Mouse (Mus musculus): ENCODE data around the gene Jade1. TPM values are rescaled to one million over a fixed set of nuclear protein-coding genes. Genes with fewer than 3 reads are reported as not detected.
A peak's percentile ranks its signal among the peaks of the same experiment; 100 is the strongest.

Jade1 gene
- total and polyA plus RNA-seq, 3 experiments = 9.6 to 11.0 (median 10.7) TPM

DNA sequence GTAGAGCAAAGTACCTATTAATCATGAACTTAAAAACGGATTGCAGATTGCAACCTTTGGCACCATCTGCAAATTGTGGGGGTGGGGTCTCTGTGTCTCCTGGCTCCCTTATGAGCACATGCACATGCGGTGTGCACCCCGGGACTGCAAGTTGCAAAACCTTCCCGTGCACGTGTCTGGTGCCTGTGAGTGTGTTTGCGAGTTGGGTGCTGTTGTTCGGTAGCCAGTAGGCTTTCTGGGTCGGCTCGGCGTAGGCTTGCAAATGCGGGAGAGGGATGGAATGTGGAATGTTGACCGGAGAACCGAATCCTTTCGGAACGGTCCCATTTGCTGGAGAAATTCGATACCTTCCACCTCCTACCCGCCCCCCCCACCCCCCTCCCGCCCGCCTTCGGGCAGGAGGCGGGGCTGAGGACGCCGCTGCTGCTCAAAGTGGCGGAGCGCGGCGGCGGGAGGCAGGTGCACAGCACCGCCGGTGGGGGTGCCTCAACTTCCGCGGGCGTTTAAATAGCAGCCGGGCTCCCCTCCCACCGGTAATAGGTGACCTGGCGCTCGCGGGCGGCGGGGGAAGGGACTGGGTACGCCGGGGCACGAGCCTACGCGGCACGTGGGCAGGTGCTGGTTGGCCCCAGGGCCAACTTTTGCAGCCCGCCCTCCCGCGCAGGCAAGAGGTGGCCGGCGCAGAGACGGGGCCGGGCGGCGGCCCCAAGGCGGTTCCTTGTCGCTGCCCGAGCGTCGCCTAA lies 9.1 kb downstream of the Jade1 start:
- dilution Hi-C loops (cut with MboI; ENCODE audit: extremely low pct_ligation_motif_present, extremely low pct_unique_long_range_greater_than_20kb, low sequenced_read_pairs) = no loop called here
- H3K27ac ChIP-seq (ENCODE audit: insufficient read depth, low read depth) = peak overlapping the region; percentile 50
- DNase-seq (ENCODE audit: extremely low read depth) = peak; percentile 75

GRCm38 (mm10) chr3:41565410-41565823 lies 9.9 kb downstream of the Jade1 start:
- in situ Hi-C loops (cut with MboI; ENCODE audit: low pct_ligation_motif_present, low pct_unique_long_range_greater_than_20kb, low sequenced_read_pairs) = loop anchor here (25.0 kb wide), 1 partner anchor 203 kb away; no protein-coding TSS in a partner anchor
- dilution Hi-C loops (cut with MboI; ENCODE audit: extremely low pct_ligation_motif_present, extremely low pct_unique_long_range_greater_than_20kb, low sequenced_read_pairs) = no loop called here
- peak; percentile 54 for DNase-seq (ENCODE audit: extremely low read depth)
- H3K4me1 ChIP-seq (ENCODE audit: control insufficient read depth in 1 of 2, insufficient read depth in 2 of 2) = peaks cover 5 to 49% of the 10 kb centered on the region in 2 experiments; a peak in 3 of 4 replicates
- H3K27ac ChIP-seq (ENCODE audit: insufficient read depth, low read depth) = peak overlapping the region; percentile 50
- no peaks in the 10 kb centered on the region for H3K36me3 ChIP-seq (replicated peaks in 1 of 2; ENCODE audit: control insufficient read depth in 1 of 2, insufficient read depth in 1 of 2, low read length in 1 of 2)
- H3K4me3 ChIP-seq (replicated peaks in 1 of 3; ENCODE audit: low read depth in 2 of 3, low read length in 2 of 3, poor library complexity in 1 of 3) = peak overlapping the region; percentile 50 to 91 (median 78)
- H3K79me2 ChIP-seq (replicated peaks; ENCODE audit: control insufficient read depth, extremely low read depth, insufficient read depth, poor library complexity, severe bottlenecking) = peaks cover 32% of the 10 kb centered on the region
- peak overlapping the region; percentile 93; the same call in 1 of the 2 replicates for H3K4me2 ChIP-seq (ENCODE audit: insufficient read depth, low read depth, poor library complexity, severe bottlenecking)
- no peaks in the 10 kb centered on the region for H3K27me3 ChIP-seq (replicated peaks)
- no peaks in the 10 kb centered on the region for H3K9me3 ChIP-seq (replicated peaks; ENCODE audit: low read length)
- H3K9ac ChIP-seq (ENCODE audit: insufficient read depth, low read depth) = peak overlapping the region; percentile 77
- TF ChIP-seq MEF2A (IDR thresholded peaks at IDR 0.05; ENCODE audit: borderline replicate concordance, low read depth, low read length) (no peak), E2F4 (IDR thresholded peaks at IDR 0.05; ENCODE audit: insufficient replicate concordance, low read depth, low read length) (no peak), JUND (conservative IDR thresholded peaks at IDR 0.05; ENCODE audit: low read depth, low read length) (no peak), SIN3A (IDR thresholded peaks at IDR 0.05; ENCODE audit: low read length) (0 out of 2 replicates have a peak, but pooled peaks have one; percentile 46), ZKSCAN1 (IDR thresholded peaks at IDR 0.05; ENCODE audit: borderline replicate concordance, low read depth, low read length) (no peak), TBP (conservative IDR thresholded peaks at IDR 0.05; ENCODE audit: low read depth, low read length) (no peak), IRF4 (IDR thresholded peaks at IDR 0.05; ENCODE audit: low read depth, low read length) (no peak), ELF1 (IDR thresholded peaks at IDR 0.05; ENCODE audit: low read depth, low read length) (peak; percentile 14; the same call in 1 of the 2 replicates), MAZ (IDR thresholded peaks at IDR 0.05; ENCODE audit: low read depth, low read length) (0 out of 2 replicates have a peak, but pooled peaks have one; percentile 7), MAX (IDR thresholded peaks at IDR 0.05; ENCODE audit: low read length) (no peak), TCF12 (IDR thresholded peaks at IDR 0.05; ENCODE audit: low read depth, low read length) (peak; percentile 53), SMC3 (IDR thresholded peaks at IDR 0.05; ENCODE audit: low read depth, low read length) (no peak), CHD2 (IDR thresholded peaks at IDR 0.05; ENCODE audit: low read length) (no peak), RAD21 (IDR thresholded peaks at IDR 0.05; ENCODE audit: low read depth, low read length) (no peak), POLR2A (IDR thresholded peaks at IDR 0.05; ENCODE audit: low read depth, low read length) (peak; percentile 56), MYC (IDR thresholded peaks at IDR 0.05; ENCODE audit: low read depth, low read length) (no peak)

More for the DNA sequence above, 9.1 kb downstream of the Jade1 start:
- Histone ChIP-seq H3K4me3 (replicated peaks in 1 of 3; ENCODE audit: low read depth in 2 of 3, low read length in 2 of 3, poor library complexity in 1 of 3) (peak overlapping the region; percentile 78 to 91 (median 88)), H3K4me2 (ENCODE audit: insufficient read depth, low read depth, poor library complexity, severe bottlenecking) (peak overlapping the region; percentile 85), H3K36me3 (replicated peaks in 1 of 2; ENCODE audit: control insufficient read depth in 1 of 2, insufficient read depth in 1 of 2, low read length in 1 of 2) (no peaks in the 10 kb centered on the region), H3K27me3 (replicated peaks) (no peaks in the 10 kb centered on the region), H3K4me1 (ENCODE audit: control insufficient read depth in 1 of 2, insufficient read depth in 2 of 2) (peaks cover 5 to 41% of the 10 kb centered on the region in 2 experiments; a peak in 3 of 4 replicates), H3K79me2 (replicated peaks; ENCODE audit: control insufficient read depth, extremely low read depth, insufficient read depth, poor library complexity, severe bottlenecking) (peaks cover 28% of the 10 kb centered on the region), H3K9me3 (replicated peaks; ENCODE audit: low read length) (no peaks in the 10 kb centered on the region), H3K9ac (ENCODE audit: insufficient read depth, low read depth) (peak overlapping the region; percentile 77)
- TF ChIP-seq GABPA (IDR thresholded peaks at IDR 0.05; ENCODE audit: insufficient replicate concordance, low read depth, low read length) = no peak
- no peak for TF ChIP-seq EP300 (IDR thresholded peaks at IDR 0.05; ENCODE audit: low read length)
- 0 out of 2 replicates have a peak, but pooled peaks have one; percentile 23 for TF ChIP-seq MEF2A (IDR thresholded peaks at IDR 0.05; ENCODE audit: borderline replicate concordance, low read depth, low read length)
- peak in 1 of 2 experiments; percentile 4; a peak in 1 of 4 replicates for TF ChIP-seq CTCF (conservative IDR thresholded peaks at IDR 0.05 in 1 of 2, IDR thresholded peaks at IDR 0.05 in 1 of 2; ENCODE audit: low read depth in 2 of 2, low read length in 2 of 2)
- TF ChIP-seq ZMIZ1 (IDR thresholded peaks at IDR 0.05; ENCODE audit: low read depth, low read length) = peak; percentile 41; the same call in 1 of the 2 replicates
- TF ChIP-seq CHD2 (IDR thresholded peaks at IDR 0.05; ENCODE audit: low read length) = peak; percentile 23; the same call in 1 of the 2 replicates
- peak; percentile 27; the same call in 1 of the 2 replicates for TF ChIP-seq ELF1 (IDR thresholded peaks at IDR 0.05; ENCODE audit: low read depth, low read length)
- TF ChIP-seq NELFE (IDR thresholded peaks at IDR 0.05; ENCODE audit: low read depth, low read length) = peak; percentile 41; the same call in 1 of the 2 replicates
- TF ChIP-seq SIN3A (IDR thresholded peaks at IDR 0.05; ENCODE audit: low read length) = peak; percentile 63
- peak; percentile 63; the same call in 1 of the 2 replicates for TF ChIP-seq CHD1 (IDR thresholded peaks at IDR 0.05; ENCODE audit: low read depth, low read length)
- peak; percentile 95 for TF ChIP-seq MXI1 (IDR thresholded peaks at IDR 0.05; ENCODE audit: low read depth, low read length)
- peak; percentile 38; the same call in 1 of the 2 replicates for TF ChIP-seq TCF12 (IDR thresholded peaks at IDR 0.05; ENCODE audit: low read depth, low read length)
- TF ChIP-seq POLR2AphosphoS2 (IDR thresholded peaks at IDR 0.05; ENCODE audit: low read depth, low read length) = no peak
- TF ChIP-seq MAX (IDR thresholded peaks at IDR 0.05; ENCODE audit: low read length) = peak; percentile 90
- TF ChIP-seq E2F4 (IDR thresholded peaks at IDR 0.05; ENCODE audit: insufficient replicate concordance, low read depth, low read length) = no peak
- TF ChIP-seq RCOR1 (conservative IDR thresholded peaks at IDR 0.05; ENCODE audit: low read depth, low read length) = no peak
- peak; percentile 92 for TF ChIP-seq MYC (IDR thresholded peaks at IDR 0.05; ENCODE audit: low read depth, low read length)
- no peak; the same call in 1 of the 2 replicates for TF ChIP-seq ETS1 (conservative IDR thresholded peaks at IDR 0.05; ENCODE audit: low read depth, low read length)
- TF ChIP-seq USF1 (IDR thresholded peaks at IDR 0.05; ENCODE audit: low read depth, low read length) = peak; percentile 39
- TF ChIP-seq HCFC1 (IDR thresholded peaks at IDR 0.05; ENCODE audit: low read depth, low read length) = peak; percentile 22; the same call in 1 of the 2 replicates
- TF ChIP-seq ZNF384 (IDR thresholded peaks at IDR 0.05; ENCODE audit: low read depth, low read length) = no peak
- peak; percentile 12; the same call in 1 of the 2 replicates for TF ChIP-seq IRF4 (IDR thresholded peaks at IDR 0.05; ENCODE audit: low read depth, low read length)
- TF ChIP-seq USF2 (conservative IDR thresholded peaks at IDR 0.05; ENCODE audit: low read depth, low read length) = no peak
- no peak; the same call in 1 of the 2 replicates for TF ChIP-seq POLR2A (IDR thresholded peaks at IDR 0.05; ENCODE audit: low read depth, low read length)
- no peak for TF ChIP-seq SMC3 (IDR thresholded peaks at IDR 0.05; ENCODE audit: low read depth, low read length)
- no peak for TF ChIP-seq UBTF (IDR thresholded peaks at IDR 0.05; ENCODE audit: low read depth, low read length)
- TF ChIP-seq RAD21 (IDR thresholded peaks at IDR 0.05; ENCODE audit: low read depth, low read length) = no peak
- TF ChIP-seq JUN (IDR thresholded peaks at IDR 0.05; ENCODE audit: insufficient read depth, low read depth, low read length) = no peak
- no peak for TF ChIP-seq TBP (conservative IDR thresholded peaks at IDR 0.05; ENCODE audit: low read depth, low read length)
- TF ChIP-seq PAX5 (IDR thresholded peaks at IDR 0.05; ENCODE audit: low read length) = no peak
- no peak for TF ChIP-seq ZC3H11A (IDR thresholded peaks at IDR 0.05; ENCODE audit: low read depth, low read length)
- TF ChIP-seq NRF1 (IDR thresholded peaks at IDR 0.05; ENCODE audit: low read depth, low read length) = peak; percentile 14; the same call in 1 of the 2 replicates
- TF ChIP-seq KAT2A (IDR thresholded peaks at IDR 0.05; ENCODE audit: insufficient replicate concordance, low read length) = 0 out of 2 replicates have a peak, but pooled peaks have one; percentile 6
- no peak for TF ChIP-seq MAFK (IDR thresholded peaks at IDR 0.05; ENCODE audit: insufficient replicate concordance, low read length)
- peak; percentile 94 for TF ChIP-seq BHLHE40 (IDR thresholded peaks at IDR 0.05; ENCODE audit: low read depth, low read length)
- in situ Hi-C loops (cut with MboI; ENCODE audit: low pct_ligation_motif_present, low pct_unique_long_range_greater_than_20kb, low sequenced_read_pairs) = loop anchor here (25.0 kb wide), 1 partner anchor 202 kb away; no protein-coding TSS in a partner anchor
